Mouse (Mus musculus) hindlimb bud, embryonic 11.5 days (tissue): Measurements from ENCODE around the gene Peli2.

ENCODE experiments used
- DNase-seq: peaks from one replicate; pipeline ENCODE4 v3.0.0-alpha.2; 2012; ENCODE audit warnings: low read depth, low spot score; ENCODE audit errors: extremely low spot score

The Peli2 gene

DNA sequence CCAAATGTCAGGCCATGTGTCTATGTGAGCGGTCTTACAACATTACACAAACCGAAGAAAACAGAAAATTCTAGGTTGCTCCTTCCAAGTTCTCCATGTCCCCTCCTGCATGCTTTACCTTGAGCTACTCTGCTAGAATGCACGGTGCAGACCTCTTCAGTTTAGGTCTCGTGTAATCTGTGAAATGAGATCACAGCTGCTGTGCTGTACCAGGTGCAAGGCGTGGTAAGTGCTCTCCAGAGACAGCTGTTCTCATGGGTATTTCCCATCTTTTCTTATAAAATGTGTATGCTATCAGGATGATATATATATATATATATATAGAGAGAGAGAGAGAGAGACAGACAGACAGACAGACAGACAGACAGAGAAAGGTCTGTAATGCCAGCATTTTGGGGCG is 146.1 kb downstream of the Peli2 start:
- DNase-seq = no peak

DNA sequence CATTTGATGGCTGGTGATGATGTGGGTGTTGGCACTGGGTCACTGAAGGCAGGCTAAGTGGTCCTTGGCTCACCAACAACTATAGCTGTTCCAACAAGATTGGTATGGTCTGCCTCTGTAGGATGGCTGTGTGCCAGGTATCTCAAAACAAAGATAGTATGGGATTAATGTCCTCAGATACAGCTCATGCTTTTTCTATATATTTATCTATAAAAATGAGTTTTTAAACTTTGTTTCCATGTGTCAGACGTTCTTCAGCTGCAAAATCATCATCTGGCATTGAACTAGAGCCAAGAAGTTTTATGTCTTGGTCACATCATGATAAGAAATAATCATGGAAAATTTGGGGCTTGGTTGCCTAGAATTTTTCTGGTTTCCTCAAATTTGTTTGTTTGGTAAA is 157.7 kb downstream of the Peli2 start:
- DNase-seq = no peak

DNA sequence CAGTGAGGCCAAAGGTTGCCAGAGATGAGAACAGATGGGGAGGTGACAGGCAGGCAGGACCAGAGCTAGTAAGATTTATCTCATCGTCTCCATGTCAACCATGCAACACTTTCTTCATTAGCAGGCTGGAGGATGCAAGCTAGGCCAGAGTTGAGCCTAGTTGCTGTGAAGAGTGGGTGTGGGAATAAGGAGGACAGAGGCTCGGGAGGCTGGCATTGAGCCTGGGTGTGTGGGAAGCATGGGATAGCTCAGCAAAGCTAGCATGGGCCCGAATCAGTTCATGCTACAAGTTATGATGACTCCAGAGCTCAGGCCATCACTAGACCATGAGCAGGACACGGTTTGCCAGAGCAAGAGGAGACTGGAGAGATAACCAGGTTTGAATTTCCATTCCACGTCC is 166.3 kb downstream of the Peli2 start:
- no peak for DNase-seq

DNA sequence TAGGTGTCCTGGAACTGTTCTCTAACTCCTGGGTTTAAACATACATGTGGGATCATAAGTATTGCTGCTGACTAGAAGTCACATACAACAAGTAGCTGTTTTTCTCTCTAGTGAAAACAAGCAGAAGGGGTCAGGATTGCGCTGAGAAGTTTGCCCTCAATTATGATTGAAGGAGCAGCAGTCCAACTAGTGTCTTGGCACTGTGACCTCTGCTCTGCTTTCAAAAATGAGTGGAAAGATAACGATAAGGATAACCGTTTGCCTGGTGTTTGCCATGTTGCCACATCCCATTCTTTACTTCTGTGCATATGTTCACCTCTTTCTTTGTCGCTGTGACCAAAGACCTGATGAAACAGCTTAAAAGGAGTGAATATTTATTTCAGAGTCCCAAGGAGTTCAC is 167.0 kb downstream of the Peli2 start:
- no peak for DNase-seq

DNA sequence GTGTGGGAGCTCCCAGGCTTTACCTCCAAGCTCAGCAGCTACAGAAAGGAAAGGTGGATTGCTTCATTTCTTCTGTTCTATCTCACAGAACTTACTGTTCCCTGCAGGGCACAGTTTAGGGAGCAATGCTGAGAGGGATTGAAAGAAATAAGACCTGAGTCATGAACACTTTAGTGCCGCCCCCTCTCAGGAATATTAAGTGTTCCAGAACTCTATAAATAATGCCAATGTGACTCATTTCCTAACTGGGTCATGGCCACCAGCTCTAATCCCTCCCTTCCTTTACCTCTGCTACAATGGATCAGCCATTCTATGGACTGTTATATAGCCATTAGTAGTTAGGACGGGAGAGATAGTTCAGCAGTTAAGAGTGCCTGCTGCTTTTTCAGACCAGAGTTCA is 168.0 kb downstream of the Peli2 start:
- DNase-seq = no peak

DNA sequence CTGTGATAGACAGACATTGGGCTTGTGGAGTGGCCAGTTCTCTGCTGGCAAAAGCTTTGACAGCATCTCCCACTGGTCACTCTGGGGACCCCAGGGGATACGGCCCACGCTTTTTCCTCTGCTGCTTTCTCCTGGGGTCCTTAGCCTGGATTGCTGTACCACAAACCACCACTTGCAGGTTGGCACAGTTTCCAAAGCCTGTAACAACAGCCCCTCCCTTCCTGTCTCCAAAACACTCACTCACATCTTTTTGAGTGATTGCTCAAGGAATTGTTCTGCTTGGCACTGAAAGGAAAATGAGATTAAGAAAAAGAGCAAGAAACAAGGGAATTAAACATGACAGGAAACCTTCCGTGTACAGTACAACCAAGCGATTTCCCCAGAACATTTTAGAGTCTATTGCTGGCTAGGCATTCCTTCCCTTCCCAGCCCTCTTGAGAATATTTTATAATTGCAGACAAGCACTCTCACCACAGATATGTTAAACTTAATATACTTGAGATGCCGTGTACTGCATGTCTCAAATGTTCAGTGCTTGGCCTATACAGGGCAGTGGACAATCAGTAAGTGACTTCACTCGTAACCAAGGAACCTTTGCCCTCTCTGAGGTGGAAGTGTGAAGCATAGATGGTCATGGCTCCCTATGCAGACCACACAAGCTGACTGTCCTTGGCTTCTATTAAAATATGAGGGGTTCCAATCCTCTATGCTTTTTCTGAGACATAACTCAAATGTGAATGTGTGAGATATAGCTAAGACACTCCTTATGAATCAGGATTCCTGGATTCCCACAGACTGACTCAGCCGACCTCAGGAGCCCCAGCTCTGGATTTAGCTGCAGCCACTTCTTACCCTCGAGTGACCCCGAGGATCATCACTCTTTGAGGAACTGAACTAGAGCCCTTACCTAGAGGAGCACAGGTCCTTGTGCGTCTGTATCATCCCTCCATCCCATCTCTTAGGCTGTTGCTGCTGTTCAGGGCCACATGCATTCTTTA is 169.3 kb downstream of the Peli2 start:
- no peak for DNase-seq

DNA sequence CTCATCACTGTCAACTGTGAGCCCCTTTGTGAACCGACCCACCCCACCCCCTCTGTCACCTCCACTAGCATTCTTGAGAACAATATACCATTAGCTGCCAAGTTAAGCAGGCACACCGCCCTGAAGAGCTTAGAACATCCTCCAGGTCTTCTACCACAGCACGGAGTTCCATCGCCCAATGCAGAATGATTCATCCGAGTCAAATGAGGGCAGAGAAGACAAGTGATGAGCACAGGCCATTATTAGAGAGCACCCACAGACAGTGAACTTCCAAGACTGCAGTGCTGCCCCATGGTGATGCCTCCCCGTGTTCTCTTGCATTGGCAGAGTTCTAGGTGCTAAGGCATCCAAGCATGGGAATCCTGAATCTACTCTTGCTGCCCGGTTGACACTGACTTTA is 172.9 kb downstream of the Peli2 start:
- DNase-seq = no peak

DNA sequence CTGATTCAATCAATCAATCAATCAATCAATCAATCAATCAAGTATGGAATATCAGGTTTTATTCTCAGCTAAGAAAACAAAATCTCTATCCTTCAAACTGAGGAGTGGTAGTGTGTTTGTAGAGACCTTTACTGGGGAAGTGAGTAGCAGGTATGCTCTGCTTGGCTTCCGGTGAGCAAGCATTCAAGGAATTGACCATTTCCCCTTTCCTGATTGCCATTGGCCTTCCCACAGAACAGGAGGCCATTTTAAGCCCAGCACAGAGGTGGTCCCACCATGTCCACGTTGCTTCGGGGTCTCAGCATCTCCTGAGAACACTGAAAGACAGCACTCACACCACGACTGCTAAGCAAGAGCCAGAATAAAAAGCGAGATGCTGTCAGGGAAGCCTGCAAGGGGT is 174.8 kb downstream of the Peli2 start:
- no peak for DNase-seq

DNA sequence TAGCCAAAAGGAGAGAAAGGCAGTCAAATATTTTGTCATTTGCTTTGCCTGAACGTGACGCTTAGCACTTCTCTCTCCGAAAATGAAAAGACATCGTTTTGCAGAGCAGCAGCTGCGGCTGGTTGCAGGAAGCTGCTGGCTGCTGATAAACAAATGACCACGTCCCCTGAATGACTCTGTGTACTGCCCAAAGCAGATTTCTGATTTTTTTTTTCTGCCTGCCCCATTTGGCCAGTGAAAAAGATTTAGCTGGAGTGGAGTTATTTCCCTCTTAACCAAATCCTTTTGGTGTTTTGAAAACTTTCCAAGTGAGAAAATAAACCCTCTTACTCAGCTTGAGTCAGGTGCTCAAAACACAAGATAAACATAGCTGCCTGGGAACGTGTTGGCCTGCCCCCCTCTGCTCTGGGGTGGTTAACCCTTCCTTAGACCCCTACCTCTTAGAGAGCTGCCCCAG is 175.2 kb downstream of the Peli2 start:
- no peak for DNase-seq

DNA sequence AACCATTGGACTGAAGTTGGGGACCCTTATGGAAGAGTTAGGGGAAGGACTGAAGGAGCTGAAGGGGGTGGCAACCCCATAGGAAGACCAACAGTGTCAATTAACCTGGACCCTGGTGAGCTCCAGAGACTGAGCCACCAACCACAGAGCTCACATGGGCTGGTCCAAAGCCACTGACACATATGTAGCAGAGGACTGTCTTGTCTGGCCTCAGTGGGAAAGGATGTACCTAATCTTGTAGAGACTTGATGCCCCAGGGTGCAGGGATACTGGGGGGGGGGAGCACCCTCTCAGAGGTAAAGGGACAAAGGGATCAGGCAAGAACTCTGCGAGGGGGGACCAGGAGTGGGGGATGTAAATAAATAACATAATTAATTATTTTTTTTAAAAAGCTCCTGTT is 176.2 kb downstream of the Peli2 start:
- no peak for DNase-seq

DNA sequence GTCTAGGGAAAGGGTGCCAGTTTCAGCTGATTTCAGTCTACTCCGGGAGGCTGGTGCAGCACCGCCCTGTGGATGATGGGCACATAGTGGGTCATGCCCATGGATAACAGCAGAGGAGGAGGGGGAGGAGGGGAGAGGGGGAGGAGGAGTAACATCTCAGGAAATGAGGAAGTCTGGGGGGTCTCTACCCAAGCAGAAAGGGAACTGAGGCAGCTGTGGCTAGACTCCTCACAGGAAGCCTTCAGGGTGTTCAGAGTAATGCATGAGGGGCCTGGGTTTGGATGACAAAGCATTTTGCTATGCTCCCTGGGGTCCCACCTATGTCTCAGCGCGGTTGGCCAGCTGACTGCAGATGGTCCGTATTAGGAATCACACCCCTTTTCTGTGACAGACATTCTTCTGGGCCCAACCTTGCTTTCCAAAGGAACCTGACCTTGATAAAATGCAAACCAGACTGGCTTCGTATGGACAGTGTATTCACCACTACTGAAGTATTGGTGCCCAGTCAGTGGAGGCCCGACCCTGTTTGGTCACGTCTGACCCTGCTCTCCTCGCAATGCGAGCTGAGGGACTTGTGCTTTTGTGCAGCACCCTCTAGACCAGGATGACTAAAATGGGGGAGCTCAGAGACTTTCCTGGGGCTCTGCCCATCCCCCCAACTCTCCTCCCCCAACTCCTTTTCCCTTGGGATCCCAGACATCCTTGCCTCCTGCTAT is 182.0 kb downstream of the Peli2 start:
- no peak for DNase-seq

DNA sequence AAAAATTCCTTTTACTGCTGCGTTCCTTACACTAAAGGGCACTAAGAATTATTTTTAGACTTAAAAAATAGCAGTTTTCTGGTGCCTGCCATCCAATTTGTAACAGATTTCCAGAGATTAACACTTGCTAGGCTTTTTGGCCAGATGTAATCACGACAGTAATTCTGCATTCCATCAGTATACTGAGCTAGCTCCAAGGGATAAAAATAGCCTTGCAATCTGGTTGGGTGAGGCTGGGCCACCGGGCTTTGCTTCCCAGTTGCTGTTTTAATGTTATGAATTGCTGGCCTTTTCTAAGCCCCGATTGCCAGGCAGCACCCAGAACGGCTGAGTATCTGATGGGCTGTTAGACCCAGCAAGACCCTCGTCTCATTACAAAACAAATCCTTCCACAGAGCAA is 182.6 kb downstream of the Peli2 start:
- peak; percentile 6 for DNase-seq

DNA sequence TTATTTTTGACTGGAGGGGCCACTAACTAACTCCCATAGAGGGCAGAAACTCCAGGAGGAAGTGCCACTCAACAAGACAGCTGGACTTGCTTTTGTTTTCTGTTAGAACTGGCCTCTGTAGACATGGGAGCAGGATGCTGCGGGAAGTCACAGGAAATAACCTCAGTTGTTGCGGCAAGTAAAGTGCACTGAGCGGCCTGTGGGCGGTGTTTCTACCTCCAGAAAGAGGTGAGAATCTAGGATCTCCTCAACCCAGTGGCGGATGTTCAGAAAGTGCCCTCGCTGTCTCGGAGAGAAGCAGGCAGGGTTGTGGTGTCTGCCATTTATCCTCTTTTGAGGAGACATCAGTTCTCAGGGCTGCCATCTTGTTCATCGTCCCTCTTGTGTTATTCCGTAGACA is 183.2 kb downstream of the Peli2 start:
- DNase-seq = no peak

DNA sequence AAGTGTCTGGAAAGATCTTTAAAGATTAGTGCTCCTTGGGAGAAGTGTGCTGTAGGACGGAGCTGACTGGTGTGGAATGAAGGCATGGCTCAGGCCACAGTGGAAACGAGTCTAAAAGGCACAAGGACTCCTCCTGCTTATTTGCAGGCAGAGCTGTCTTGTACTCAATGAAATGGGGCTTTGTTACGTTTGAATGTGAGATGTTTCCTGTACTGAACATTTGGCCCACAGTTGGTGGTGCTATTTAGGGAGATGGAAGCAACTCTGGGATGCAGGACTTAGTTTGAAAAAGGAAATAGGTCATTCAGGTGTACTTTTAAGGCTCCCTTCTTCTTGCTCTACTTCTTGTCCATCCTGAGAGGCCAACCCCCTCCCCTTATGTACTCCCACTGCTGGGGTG is 192.6 kb downstream of the Peli2 start:
- no peak for DNase-seq

DNA sequence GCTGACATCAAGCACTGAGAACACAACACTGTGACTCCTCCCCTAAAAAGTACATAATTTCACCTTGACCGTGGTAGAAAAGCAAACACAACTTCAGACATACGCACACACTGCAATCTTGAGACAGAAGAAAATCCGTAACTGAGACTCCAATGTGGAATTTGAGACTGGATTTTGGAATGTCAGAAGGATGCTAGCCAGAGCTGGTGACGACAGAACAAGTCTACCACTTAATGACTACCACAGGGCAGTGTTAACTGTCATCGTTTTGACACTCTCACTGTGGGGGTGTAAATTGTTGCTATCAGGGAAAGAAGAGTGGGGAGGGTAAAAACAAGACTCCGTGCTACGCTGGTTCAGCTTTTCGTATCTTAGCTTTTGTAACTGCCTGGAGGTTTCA is 195.8 kb downstream of the Peli2 start:
- DNase-seq = no peak

DNA sequence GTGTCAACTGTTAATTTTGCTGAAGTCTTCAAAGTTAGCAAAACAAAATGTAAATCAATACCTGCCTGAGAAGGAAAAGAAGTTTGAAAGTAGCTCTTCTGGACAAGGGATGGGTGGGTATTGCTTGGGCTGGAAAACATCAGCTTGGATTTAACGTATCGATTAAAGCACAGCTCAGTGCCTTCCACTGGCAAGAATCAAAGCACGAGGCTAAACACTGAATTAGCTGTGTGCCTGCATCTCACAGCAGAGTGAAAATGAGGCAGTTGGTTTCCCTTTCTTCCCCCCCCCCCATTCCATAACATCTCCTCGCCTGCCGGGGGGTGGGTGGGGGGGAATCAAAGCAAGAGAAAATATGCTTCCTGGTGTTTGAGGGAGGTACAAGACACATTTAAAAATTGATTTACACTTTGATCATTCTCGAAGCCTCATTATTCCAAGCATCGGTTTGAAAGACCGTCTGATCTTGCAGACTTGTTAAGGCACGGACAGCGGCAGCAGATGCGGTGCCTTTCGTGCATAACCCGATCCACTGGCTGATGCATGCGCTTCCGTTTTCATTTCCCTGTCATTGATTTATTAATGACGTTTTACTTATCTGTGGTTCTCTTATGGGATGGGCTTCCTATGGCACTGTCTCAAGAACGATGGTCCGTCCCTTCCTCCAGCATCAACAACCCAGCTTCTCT is 203.3 kb downstream of the Peli2 start:
- no peak for DNase-seq

DNA sequence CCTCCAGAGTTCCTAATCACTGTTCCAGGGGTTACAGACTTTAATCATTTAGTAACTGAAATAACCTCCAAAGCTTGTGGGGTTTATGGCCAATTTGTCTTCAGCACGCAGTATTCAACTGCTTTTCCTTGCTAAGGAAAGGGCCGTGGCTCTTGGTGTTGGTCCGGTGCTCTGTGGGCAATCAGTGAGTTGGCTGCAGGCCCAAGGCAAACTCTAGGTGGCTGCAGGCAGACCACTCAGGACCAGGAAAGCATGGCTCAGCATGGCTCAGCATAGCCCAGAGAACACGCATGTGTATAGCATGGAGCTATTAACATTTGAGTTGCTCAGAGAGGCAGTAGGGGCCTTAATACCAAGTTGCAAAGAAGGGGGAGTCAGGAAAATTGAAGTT is 203.8 kb downstream of the Peli2 start:
- DNase-seq = no peak

DNA sequence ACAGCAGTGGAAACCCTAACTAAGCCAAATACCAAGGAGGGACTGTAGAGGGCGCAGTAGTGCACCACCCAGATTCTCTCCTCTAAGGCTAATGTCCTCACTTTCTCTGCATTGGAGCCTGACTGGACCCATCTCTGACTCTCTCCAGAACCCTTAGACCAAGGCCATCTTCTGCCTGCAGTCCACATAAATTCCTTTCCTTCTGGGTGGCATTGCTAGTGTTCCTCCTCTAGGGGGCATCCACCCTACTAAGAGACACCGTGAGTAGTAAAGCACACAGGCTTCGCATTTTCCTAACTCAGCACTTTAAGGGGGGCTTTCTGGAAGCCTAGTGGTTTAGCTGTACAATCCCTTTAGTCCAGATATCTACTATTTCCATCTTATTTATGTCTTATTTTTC is 207.1 kb downstream of the Peli2 start:
- DNase-seq = no peak

DNA sequence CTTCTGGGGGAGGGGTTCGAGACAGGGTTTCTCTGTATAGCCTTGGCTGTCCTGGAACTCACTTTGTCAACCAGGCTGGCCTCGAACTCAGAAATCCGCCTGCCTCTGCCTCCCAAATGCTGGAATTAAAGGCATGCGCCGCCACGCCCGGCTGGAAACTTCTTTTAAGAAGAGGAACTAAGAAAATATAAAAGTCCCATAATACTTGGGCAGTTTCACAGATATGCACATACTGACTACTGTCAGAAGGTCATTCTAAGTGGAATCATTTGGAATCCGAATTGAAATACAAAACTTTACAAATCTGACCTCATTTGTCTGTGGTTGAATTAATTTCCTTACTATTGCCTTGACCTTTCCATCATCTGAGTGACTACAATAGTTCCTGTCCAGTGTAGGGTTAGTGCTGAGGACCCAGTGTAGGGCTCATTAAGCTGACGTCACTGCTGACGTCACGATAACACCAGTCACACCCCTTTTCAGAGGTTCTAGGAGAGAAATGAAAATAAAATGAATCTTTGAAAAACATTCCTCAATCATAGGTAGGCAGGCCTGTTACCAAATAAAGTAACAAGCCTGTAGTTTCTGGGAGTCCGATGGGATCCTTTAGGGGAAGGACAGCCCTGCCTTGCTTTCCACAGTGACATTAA is 209.2 kb downstream of the Peli2 start:
- no peak for DNase-seq
